Mouse (Mus musculus) kidney, adult 11 months (tissue): ENCODE data around the gene Polr3b.
A peak's percentile ranks its signal among the peaks of the same experiment; 100 is the strongest.

Experiments used
- DNase-seq: peaks from one replicate; pipeline ENCODE4 v3.0.0; 2022

The Polr3b gene

GRCm38 (mm10) chr10:84611664-84612063 lies 10.4 kb upstream of the Polr3b start:
- DNase-seq: no peak

- DNase-seq: no peak
Observed at GRCm38 (mm10) chr10:84612281-84612680, 9.8 kb upstream of the Polr3b start.

GRCm38 (mm10) chr10:84613366-84613765 lies 8.7 kb upstream of the Polr3b start:
- DNase-seq: no peak

- no peak for DNase-seq
Observed at GRCm38 (mm10) chr10:84615076-84615475, 7.0 kb upstream of the Polr3b start.

- DNase-seq: no peak
Observed at GRCm38 (mm10) chr10:84631182-84631581, 9.1 kb downstream of the Polr3b start.

GRCm38 (mm10) chr10:84632005-84632404 lies 9.9 kb downstream of the Polr3b start:
- no peak for DNase-seq

- no peak for DNase-seq
Observed at GRCm38 (mm10) chr10:84636656-84637055, 14.6 kb downstream of the Polr3b start.

- no peak for DNase-seq
Observed at GRCm38 (mm10) chr10:84638382-84638781, 16.3 kb downstream of the Polr3b start.

GRCm38 (mm10) chr10:84639525-84640287 lies 17.6 kb downstream of the Polr3b start:
- no peak for DNase-seq

GRCm38 (mm10) chr10:84640861-84641260 lies 18.8 kb downstream of the Polr3b start:
- DNase-seq: no peak

- no peak for DNase-seq
Observed at GRCm38 (mm10) chr10:84641576-84641975, 19.5 kb downstream of the Polr3b start.

GRCm38 (mm10) chr10:84645940-84646339 lies 23.8 kb downstream of the Polr3b start:
- no peak for DNase-seq

GRCm38 (mm10) chr10:84646506-84647102 lies 24.5 kb downstream of the Polr3b start:
- no peak for DNase-seq

- DNase-seq: no peak
Observed at GRCm38 (mm10) chr10:84647264-84647663, 25.2 kb downstream of the Polr3b start.

GRCm38 (mm10) chr10:84648911-84649310 lies 26.8 kb downstream of the Polr3b start:
- DNase-seq: no peak

GRCm38 (mm10) chr10:84654029-84654428 lies 31.9 kb downstream of the Polr3b start:
- no peak for DNase-seq

GRCm38 (mm10) chr10:84654731-84655130 lies 32.6 kb downstream of the Polr3b start:
- no peak for DNase-seq

GRCm38 (mm10) chr10:84656618-84657017 lies 34.5 kb downstream of the Polr3b start:
- peak; percentile 52 for DNase-seq

- DNase-seq: no peak
Observed at GRCm38 (mm10) chr10:84657437-84658087, 35.5 kb downstream of the Polr3b start.

- no peak for DNase-seq
Observed at GRCm38 (mm10) chr10:84658088-84658848, 36.2 kb downstream of the Polr3b start.

- DNase-seq: no peak
Observed at GRCm38 (mm10) chr10:84659281-84659680, 37.2 kb downstream of the Polr3b start.

- no peak for DNase-seq
Observed at GRCm38 (mm10) chr10:84662138-84662537, 40.0 kb downstream of the Polr3b start.

- DNase-seq: peak; percentile 18
Observed at GRCm38 (mm10) chr10:84665713-84666260, 43.7 kb downstream of the Polr3b start.
